Mouse (Mus musculus) bone marrow macrophage, adult 2 months (primary cell): ENCODE data around the gene Ttc33.

Experiments used
- CTCF ChIP-seq: IDR thresholded peaks from 2 replicates; pipeline ENCODE4 v1.5.1; 2012; ENCODE audit warnings: low read depth, mild to moderate bottlenecking, low read length, moderate library complexity
- POLR2A ChIP-seq: IDR thresholded peaks from 2 replicates; pipeline ENCODE4 v1.6.1; 2012; ENCODE audit warnings: mild to moderate bottlenecking, low read depth, low read length, borderline replicate concordance

DNA sequence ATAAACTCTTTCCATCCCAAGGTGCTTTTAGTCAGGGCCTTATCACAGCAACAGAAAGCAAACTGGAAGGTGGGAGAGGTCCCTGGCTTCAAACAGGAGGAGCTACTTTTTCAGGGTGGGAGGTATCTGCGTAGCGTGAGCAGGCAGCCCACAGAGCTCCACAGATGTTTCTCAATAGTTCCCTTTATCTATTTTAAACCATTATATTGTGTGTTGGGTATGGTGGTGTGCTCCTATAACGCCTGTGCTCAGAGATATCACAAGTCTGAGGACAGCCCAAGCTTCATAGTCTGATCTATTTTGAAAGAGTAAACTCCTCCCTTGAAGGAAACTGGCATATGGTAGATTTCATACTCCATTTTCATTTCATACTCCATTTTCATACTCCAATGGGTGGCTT is 75.7 kb downstream of the Ttc33 start:
- no peak for TF ChIP-seq POLR2A
- TF ChIP-seq CTCF = no peak
